Mouse (Mus musculus): ENCODE measurements at regions not wholly inside any gene's neighbourhood (a gene's known extent, or its start where the extent isn't known, plus 50 kb on each side); places are given as distances from the start of the nearest gene placed in this dataset.
"Not testable (repeated sequence)": the region's sequence is repeated elsewhere in the genome, so short reads cannot be mapped to it uniquely, and the experiment has no call there.

DNA sequence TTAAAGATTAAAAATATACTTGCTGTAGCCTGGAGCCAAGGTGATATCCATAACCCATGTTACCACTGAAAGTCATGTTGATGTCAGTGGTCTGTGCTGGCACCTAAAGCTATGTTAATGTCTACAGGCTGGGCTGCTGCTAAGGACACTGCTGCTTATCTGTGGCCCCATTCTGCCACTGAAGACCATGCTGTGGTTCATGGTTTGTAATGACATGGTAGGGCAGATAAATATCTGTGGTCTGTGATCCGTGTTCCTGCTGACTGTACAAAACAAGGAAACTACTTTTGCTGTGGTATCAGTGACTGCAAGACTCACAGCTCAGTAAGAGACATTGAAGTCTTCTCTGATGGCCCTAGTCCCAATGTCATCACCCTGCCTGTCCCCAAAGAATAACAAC is 245.7 kb downstream of the Slco4c1 start:
- DNase-seq (ENCODE audit: low read depth, low spot score) = no peak

DNA sequence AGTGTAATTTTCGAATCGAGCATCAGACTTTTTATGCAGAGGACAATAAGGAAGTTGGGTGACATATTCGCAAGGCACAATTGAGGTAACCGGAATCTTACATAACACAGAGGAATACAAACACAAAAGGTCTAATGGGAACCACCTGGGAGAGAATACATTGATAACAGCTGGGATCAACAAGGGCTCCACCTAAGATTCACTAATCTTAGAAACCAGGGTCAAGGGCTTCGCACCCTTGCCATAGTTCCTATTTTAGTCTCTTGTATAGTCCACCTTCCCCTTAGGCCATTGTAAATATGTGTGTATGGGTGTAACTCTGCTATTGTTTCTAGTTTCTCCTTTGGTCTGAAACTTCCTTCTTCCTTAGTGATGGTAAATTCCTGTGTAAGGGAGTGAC is 246.6 kb downstream of the Slco4c1 start:
- DNase-seq (ENCODE audit: low read depth, low spot score) = not testable (repeated sequence)

DNA sequence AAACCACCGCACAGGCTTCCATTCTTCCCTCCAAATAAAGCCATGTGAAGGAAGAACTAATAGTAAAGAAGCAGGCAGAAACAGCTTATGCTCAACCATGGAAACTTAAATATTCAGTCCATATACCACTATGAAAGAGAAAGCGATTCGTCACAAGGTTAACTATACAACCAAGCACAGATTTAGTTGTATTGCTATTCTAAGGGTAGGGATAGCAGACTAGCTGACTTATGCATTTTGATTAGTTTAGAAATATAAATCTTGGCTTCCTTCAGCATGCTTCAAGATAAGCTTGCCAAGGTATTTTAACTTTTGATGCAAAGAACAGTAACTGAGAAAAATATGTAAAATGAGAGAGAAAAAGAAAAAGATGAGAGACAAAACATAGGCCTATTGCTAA is 275.8 kb downstream of the Slco4c1 start:
- DNase-seq (ENCODE audit: low read depth, low spot score) = no peak

DNA sequence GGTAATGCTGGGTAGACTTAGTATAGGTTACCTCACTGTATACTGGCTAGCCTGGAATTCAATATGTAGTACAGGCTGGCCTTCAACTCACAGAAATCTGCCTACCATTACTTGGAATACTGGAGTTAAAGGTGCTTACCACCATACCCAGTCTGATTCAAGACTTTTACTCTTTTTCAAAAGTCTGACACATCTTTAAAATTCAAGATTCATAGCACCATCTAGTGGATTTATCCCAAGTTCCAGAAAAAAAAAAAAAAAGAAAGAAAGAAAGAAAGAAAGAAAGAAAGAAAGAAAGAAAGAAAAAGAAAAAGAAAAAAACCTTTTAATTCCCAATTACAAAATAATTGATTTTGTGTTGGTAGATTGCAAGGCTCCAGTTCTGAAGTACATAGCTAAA is 302.7 kb downstream of the Slco4c1 start:
- DNase-seq (ENCODE audit: low read depth, low spot score) = no peak

DNA sequence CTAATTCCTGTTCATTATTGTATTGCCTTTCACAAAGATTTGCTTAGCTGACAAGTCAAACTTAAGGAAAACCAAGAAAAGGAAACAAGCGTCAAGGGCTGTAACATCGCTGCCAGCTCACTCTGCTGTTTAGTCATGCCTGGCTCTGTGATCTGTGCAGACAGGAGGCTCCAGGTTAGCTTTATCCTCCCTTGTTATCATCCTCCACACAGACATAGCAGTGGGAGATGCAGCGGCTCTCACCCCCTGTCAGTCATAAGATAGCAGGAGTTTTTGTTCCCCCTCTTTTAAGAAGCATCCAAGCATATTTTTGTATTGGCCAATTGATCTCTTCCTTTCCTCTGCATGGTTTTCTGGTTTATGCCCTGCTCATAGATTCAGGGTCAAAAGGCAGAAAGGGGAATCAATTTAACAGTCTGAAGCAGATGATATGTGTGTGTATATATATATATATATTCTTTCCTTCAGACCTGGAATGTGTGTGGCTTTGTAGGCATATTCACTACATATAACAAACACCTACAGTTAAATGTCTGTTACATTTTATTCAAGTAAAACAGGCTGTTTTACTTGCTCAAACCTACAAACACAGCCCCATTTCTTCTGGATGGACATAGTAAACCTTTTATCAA is 308.6 kb downstream of the Slco4c1 start:
- DNase-seq (ENCODE audit: low read depth, low spot score) = no peak

DNA sequence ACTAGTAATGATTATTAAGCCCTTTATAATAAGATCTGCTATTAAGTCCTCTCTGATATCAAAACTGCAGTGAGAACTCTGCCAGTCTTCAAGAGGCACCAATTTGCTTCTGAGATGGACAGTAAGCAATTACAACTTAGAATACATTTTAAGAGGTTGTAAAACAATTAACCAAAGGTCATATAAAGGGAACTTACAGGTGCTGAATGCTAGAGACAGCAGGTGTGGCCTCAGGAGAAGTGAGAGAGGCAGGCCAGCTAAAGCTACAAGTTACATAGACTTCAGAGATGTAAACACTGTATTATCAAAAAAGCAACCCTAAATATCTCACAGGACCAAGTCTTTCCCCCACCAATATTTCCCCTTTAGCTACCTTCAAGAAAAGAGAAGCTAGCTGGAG is 315.7 kb downstream of the Slco4c1 start:
- no peak for DNase-seq (ENCODE audit: low read depth, low spot score)

DNA sequence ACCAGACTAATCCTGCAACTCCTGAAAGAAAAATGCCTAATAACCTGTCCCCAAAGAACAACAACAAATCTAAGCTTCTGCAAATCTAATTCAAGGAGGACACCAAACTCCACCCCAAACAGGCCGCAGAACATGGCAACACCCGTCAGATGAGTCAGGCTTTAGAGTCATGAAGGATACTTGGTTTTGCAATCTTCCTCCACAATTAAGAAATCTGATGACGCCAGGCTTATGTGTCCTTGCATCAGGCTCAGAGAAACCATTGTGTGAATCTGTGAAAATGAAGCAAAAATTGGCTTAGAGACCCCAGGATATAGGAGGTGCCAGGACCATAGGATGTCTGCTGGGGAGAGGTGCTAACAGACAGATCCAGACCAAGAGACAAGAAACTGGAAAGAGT is 352.6 kb downstream of the Slco4c1 start:
- DNase-seq (ENCODE audit: low read depth, low spot score) = no peak

DNA sequence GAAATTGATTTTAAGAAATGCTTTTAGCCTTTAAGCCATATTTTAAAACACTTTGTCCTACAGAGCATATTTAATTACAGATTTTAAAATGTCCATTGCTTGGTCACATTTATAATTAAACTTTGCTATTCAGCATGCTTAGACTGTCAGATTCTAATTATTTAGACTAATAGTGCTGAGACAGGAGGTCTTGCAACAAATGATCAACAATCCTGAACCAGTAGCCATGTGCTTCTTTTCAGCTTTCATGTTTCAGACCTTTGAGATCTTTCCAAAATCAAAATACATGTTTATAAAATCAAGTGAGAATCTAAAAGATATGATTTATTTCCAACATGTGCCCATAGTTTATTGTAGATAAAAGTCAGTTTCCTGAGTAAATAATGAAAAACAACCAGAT is 371.0 kb downstream of the Slco4c1 start:
- no peak for DNase-seq (ENCODE audit: low read depth, low spot score)

DNA sequence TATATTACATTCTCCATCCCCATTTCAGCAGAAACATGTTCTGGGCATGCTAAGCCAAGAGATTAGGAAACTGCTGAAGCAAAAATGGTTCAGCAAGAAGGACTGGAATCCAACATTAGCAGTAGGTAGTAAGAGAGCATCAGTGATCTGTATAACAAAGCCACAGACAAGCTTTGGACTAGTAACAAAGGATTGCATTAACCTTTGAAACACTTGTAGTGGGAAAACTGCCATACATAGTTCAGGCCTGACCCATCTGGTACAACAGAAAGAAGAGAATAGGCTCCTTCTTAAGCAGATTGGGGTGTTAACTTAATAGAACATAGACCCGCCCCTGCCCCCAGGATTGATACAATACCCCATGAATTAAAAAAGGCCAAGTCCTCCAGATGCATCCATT is 389.2 kb downstream of the Slco4c1 start:
- no peak for DNase-seq (ENCODE audit: low read depth, low spot score)

DNA sequence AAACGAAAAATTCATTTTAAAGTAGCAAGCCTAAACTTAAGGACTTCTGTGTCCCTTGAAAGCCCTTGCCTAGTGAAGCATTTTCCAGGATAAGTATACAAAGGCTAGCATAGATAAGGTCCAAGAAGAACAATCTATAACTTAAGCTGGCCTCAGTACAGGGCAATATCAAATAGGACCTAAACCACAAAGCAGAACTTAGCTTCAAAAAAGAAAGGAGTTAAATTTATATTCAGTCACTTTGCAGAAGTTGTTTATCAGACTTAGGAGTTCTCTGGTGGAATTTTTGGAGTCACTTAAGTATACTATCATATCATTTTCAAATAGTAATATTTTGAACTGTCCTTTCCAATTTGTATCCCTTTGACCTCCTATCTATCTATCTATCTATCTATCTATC is 421.1 kb downstream of the Slco4c1 start:
- DNase-seq (ENCODE audit: low read depth, low spot score) = no peak

DNA sequence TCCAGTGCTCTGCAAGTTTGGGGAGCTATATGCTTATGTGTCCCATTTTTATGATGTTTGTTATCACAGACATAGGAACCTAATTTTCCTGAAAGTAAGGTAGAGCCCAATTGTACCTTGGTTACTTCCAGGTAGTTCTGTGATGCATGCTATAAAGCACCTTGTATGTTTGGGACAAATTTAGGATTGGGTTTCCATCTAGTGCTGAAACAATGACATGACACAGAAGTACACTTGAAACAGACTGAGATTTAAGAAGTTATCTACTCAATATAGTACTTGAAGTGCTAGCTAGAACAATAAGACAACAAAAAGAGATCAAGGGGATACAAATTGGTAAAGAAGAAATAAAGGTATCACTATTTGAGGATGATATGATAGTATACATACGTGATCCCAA is 426.8 kb downstream of the Slco4c1 start:
- no peak for DNase-seq (ENCODE audit: low read depth, low spot score)

DNA sequence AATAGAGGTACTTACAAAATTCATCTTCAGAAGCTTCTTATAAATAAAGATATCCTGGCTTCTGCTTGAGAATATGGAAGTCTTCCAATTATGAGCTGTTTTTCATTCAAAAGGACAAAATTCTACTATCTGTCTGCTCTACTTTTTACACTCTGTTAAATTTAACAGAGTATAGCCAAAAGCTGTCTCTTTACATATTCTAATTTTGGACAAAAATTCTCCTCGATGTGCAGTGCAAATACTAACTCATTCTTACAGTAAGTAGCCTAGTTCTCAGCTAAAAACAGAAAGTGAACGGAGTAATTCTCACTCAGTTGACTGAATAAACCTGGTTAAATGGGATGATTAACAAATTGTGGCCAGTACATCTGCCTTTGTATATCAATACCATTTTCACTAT is 438.9 kb downstream of the Slco4c1 start:
- no peak for DNase-seq (ENCODE audit: low read depth, low spot score)

DNA sequence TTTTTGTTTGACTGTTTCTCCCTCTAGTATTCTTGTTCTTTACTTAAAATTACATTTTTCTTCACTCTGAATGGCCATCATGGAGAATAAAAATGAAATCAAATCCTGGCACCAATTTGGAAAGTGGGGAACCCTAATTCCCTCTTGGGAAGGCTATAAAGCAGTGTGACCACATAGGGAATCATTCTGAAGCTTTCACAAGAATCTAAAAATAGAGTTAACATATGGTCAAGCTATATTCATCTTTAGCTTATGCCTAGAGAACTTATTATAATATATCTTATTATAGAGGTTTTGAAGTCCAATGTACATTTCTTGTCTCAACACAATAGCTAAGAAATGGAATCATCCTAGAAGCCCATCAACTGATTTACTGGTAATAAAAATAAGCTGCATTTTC is 448.5 kb downstream of the Slco4c1 start:
- no peak for DNase-seq (ENCODE audit: low read depth, low spot score)

DNA sequence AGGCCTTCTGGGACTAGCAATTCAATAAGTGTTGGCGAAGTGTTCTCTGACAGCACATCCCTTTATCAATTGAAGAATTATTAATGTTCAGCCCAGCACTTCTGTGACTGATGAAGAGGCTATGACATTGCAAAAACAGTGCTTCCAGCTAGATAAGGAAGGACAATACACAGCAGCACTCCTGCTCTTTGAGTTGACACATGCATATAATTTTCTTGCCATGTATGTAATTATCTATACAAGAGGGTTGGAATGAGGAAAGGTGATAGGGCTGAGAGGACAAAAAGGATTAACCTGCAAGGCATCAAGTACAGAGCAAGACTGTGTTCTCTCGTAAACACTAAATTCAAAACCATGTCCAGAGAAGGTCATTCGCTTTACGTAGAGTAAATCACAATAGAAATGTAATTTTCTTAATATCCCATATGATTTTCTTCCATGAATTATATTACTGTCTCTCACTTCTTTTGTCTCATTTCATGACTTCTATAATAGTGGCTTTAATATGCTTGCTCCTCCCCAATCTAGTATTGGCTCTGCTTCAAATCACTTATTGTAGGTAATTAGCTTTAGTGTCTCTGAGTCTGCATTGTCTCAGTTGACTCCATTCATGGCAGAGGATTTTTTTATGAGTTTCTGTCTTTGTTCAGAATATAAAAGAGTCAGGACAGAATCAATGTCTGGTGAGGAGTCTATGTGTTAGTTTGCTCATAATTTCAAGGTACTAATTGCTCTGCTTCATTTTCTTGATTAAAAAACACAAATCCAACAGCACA is 460.9 kb downstream of the Slco4c1 start:
- no peak for DNase-seq (ENCODE audit: low read depth, low spot score)

DNA sequence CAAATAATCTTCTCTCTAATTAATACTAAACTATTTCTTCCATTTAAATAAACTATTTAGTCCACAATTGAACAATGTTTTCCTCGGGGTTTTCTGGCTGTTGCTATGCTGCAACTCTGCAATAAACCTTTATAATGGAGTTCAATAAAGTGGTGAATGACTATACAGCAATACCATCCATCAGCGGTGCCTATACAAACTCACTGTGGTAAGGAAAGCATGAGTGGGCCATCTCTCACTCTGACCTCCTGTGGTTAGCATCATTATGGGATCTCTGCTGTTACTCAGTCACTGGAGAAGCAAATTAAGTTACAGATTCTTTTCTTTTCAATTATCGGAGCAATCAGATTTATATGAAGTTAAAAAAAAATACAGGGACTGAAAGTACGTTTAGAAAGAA is 474.0 kb downstream of the Slco4c1 start:
- no peak for DNase-seq (ENCODE audit: low read depth, low spot score)

DNA sequence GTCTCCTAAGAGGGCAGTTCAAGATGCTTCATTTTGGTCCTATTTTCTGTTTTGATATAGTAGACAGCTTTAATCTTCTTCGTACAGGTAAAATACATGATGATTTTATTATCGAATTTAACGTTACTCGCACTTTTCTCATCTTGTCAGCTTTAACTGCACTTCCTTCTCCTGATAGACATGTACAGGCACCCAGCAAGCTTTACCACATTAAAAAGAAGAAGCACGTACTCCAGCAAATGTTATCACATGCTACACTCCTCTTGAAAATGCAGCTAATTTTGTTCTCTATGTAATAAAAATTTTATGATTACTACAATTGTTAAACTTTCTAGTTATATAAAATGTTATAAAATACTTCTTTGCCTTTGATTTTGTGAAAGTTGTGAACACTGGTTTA is 483.6 kb downstream of the Slco4c1 start:
- no peak for DNase-seq (ENCODE audit: low read depth, low spot score)

DNA sequence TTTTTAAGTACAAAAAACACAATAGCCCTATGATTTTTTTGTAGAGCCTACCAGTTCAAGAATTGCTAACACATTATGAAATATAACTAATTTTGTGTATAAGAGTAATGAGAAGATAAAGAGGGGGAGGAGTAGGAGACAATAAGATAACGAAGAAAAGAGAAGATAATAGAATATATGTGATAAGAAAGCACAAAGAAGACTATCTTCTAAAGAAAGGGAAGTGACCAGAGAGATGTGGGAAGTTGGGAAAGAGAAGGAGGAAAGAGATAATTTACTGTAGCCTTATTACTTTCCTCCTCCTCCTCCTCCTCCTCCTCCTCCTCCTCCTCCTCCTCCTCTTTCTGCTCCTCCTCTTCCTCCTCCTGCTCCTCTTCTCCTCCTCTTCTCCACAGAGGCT is 486.1 kb downstream of the Slco4c1 start:
- no peak for DNase-seq (ENCODE audit: low read depth, low spot score)

DNA sequence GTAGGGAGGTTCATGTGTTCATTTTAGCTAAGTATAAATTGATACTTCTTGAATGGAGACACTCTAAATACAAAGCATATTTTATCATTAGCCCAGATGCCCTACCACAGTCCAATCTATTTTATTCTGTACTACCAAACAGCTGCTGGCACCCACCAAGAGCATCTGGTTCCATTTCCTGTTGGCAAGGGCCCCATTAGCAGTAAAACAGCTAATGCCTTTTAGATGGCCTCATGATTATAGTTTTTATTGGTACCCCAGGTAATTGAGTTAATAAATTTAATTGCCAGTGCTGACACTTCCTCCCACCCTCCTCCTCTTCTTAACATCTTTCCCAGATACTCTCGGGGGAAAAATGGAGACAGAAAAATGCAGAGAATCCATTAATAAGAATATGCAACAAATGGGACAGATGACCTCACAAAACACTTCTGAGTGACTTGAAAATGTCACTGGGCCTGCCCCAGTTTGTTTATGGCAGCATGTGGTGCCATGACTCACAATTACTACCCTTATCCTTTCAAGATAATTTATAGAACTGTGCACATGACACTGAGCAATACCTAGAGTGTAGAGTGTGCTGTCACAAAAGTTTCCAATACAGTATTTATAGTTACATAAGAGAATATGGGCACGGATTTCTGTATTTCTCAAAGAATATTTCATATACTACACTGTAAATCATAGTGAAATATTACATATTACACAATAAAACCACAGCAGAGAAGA is 509.1 kb downstream of the Slco4c1 start:
- no peak for DNase-seq (ENCODE audit: low read depth, low spot score)

DNA sequence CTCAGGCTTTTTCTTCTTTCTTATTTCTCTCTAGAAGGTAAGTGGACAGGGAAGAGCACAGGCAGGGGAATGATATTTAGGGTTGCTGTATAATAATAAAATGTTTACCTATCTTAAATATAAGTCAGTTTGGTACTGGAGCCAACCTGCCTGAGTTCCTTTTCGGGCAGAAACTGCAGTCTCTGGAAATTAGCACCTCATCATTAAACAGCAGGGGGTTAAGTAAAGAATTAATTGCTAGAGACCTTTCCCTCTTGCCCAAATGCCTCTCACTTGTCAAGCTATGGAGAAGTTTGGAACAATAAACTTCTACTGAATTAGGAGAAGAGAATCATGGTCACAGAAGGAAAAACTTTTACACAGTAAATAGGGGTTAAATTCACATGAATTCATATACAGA is 524.7 kb downstream of the Slco4c1 start:
- DNase-seq (ENCODE audit: low read depth, low spot score) = no peak

DNA sequence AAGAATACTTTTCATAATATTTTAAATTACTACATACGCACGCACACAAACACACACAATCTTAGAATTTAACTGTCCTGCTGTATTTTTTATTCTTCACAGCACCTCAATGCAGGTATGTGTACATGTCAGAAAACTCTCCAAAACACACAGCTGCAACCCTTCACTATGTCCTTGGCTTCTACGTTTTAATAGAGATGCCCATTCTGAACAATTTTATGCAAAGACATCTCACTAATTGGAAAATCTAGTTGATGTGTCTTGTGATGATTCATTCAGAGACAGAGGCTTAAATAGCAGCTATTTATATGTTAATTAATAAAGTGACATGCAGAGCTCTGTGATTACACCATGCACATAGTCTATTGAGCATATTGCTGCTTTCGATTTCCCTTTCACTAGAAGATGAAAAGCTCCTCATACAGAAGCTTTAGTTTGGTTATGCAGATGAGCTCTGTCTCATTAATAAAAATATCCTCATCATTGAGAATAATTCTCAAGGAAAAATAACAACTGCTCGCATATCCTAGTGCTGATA is 525.4 kb downstream of the Slco4c1 start:
- DNase-seq (ENCODE audit: low read depth, low spot score) = peak; percentile 26

DNA sequence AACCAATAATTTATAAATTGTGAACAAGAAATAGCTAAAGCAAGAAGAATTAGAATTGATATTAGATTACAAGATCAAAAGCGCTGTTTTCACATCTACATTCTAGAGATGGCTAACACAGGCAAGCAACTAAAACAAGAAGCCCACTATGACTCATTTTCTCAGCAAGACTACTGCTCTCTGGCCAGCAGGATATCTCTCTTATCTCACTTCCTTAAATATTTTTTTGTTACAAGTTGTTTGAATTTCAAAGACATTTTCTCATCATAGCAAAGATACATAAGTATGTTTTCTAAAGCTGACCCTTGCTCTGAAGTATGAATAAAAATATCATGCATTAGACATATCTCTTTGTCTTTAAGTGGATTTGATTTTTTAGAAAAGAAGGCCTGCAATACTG is 556.2 kb downstream of the Slco4c1 start:
- DNase-seq (ENCODE audit: low read depth, low spot score) = no peak

DNA sequence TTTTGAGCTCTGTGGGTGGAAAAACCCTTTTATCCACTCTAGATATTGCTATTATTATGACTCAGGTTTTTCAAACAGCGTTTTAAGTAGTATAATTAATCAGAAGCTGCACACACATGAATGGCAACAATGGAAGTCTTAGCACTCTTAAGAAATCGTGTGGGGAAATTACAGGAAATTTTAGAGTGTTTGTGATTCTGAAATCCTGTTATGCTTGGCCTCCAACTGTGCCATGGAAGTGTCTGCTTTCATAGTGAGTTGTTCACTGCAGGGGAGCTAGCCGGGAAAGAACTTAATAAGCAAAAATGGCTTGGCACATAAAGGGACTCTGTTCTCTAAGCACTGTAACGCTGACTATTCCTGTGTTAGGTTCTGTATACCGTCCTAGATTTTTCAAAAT is 570.7 kb downstream of the Slco4c1 start:
- DNase-seq (ENCODE audit: low read depth, low spot score) = peak; percentile 24
